Comparison of ENCODE assay signal across 12 mouse cellular contexts in genomic region chr4:141338853-141339252, GRCm38 (mm10). TPM values are rescaled to one million over a fixed set of nuclear protein-coding genes. Genes with fewer than 3 reads are reported as not detected.
DNase-seq lines count a peak whose midpoint lies in the region; ATAC-seq and TF ChIP-seq lines count a peak whose summit lies in the region.
"Had no signal": no experiment of that assay in that cellular context is flagged by ENCODE, and none has a peak within 500 bp of the region (broad histone marks: within the 10 kb centered on the region; RNA-seq: fewer than 3 reads in every experiment).

No protein-coding gene starts in this region.

- no peak for TF ChIP-seq CTCF in midbrain, postnatal 0 days (IDR thresholded peaks at IDR 0.05)

- H3K4me1 ChIP-seq in forebrain, embryonic 10.5 days, result peaks cover 73% of the 10 kb centered on the region
- H3K4me1 ChIP-seq in forebrain, embryonic 12.5 days, result peaks cover 45% of the 10 kb centered on the region
- H3K4me1 ChIP-seq in midbrain, embryonic 11.5 days (ENCODE audit: control insufficient read depth, insufficient read depth, low read length), result peaks cover 44% of the 10 kb centered on the region
- H3K4me1 ChIP-seq in midbrain, postnatal 0 days (ENCODE audit: insufficient read depth, low read length), result 0 out of 2 replicates have a peak, but pooled peaks cover 2% of the 10 kb centered on the region
- H3K4me1 ChIP-seq in limb, embryonic 13.5 days, result peaks cover 56% of the 10 kb centered on the region

- no peaks in the 10 kb centered on the region for H3K9me3 ChIP-seq in forebrain, embryonic 10.5 days
- H3K9me3 ChIP-seq in forebrain, embryonic 12.5 days, result no peaks in the 10 kb centered on the region
- no peaks in the 10 kb centered on the region for H3K9me3 ChIP-seq in midbrain, embryonic 11.5 days (ENCODE audit: control insufficient read depth, low read length)
- H3K9me3 ChIP-seq in midbrain, postnatal 0 days (ENCODE audit: low read length), result no peaks in the 10 kb centered on the region
- no peaks in the 10 kb centered on the region for H3K9me3 ChIP-seq in limb, embryonic 13.5 days
- H3K9me3 ChIP-seq: hindbrain, embryonic 15.5 days had no signal

- no peak overlapping the region for H3K9ac ChIP-seq in forebrain, embryonic 12.5 days
- H3K9ac ChIP-seq in midbrain, embryonic 11.5 days (ENCODE audit: low read length), result peak overlapping the region; percentile 42; the same call in 1 of the 2 replicates
- H3K9ac ChIP-seq in midbrain, postnatal 0 days (replicated peaks; ENCODE audit: low read length, poor library complexity, severe bottlenecking), result no peak overlapping the region
- 0 out of 2 replicates have a peak overlapping the region, but pooled peaks have one; percentile 26 for H3K9ac ChIP-seq in limb, embryonic 13.5 days
- H3K9ac ChIP-seq: hindbrain, embryonic 15.5 days had no signal

- DNase-seq in forebrain, embryonic 10.5 days (ENCODE audit: extremely low spot score, low spot score), result no peak
- DNase-seq in midbrain, embryonic 11.5 days (ENCODE audit: low spot score, missing footprints), result no peak
- no peak for DNase-seq in midbrain, postnatal 0 days (ENCODE audit: low spot score)
- no peak for DNase-seq in gastrocnemius, postnatal 25 days
- DNase-seq in urinary bladder, adult 18-20 months (ENCODE audit: low spot score in 2 of 2), result no peak
- DNase-seq: heart, adult 11 months had no signal

- H3K27ac ChIP-seq in forebrain, embryonic 10.5 days, result peak overlapping the region; percentile 81
- H3K27ac ChIP-seq in forebrain, embryonic 12.5 days, result no peak overlapping the region
- no peak overlapping the region; the same call in 1 of the 2 replicates for H3K27ac ChIP-seq in midbrain, embryonic 11.5 days (ENCODE audit: low read depth, low read length)
- no peak overlapping the region for H3K27ac ChIP-seq in midbrain, postnatal 0 days (ENCODE audit: low read depth, low read length)
- H3K27ac ChIP-seq in limb, embryonic 13.5 days, result peak overlapping the region; percentile 80
- H3K27ac ChIP-seq: hindbrain, embryonic 15.5 days had no signal

- H3K4me2 ChIP-seq in forebrain, embryonic 12.5 days, result no peak overlapping the region
- no peak overlapping the region for H3K4me2 ChIP-seq in midbrain, embryonic 11.5 days
- no peak overlapping the region for H3K4me2 ChIP-seq in midbrain, postnatal 0 days (ENCODE audit: low read depth, low read length, poor library complexity, severe bottlenecking)
- H3K4me2 ChIP-seq in limb, embryonic 13.5 days (replicated peaks), result peak overlapping the region; percentile 33; the same call in 1 of the 2 replicates
- H3K4me2 ChIP-seq: hindbrain, embryonic 15.5 days had no signal

- ATAC-seq in forebrain, embryonic 12.5 days (ENCODE audit: low FRiP score), result no peak
- no peak for ATAC-seq in midbrain, embryonic 11.5 days (ENCODE audit: low FRiP score)
- ATAC-seq in midbrain, postnatal 0 days (ENCODE audit: low FRiP score), result no peak
- ATAC-seq in limb, embryonic 13.5 days (ENCODE audit: low FRiP score, low read depth), result no peak
- ATAC-seq in megakaryocyte, adult 5-6 weeks (ENCODE audit: poor library complexity, severe bottlenecking), result no peak

- peak overlapping the region; percentile 14; the same call in 1 of the 2 replicates for H3K4me3 ChIP-seq in forebrain, embryonic 10.5 days
- no peak overlapping the region for H3K4me3 ChIP-seq in forebrain, embryonic 12.5 days (replicated peaks)
- H3K4me3 ChIP-seq in midbrain, embryonic 11.5 days (ENCODE audit: low read depth, low read length), result no peak overlapping the region
- no peak overlapping the region for H3K4me3 ChIP-seq in midbrain, postnatal 0 days (ENCODE audit: low read depth, low read length)
- no peak overlapping the region for H3K4me3 ChIP-seq in limb, embryonic 13.5 days
- H3K4me3 ChIP-seq: hindbrain, embryonic 15.5 days had no signal

- WGBS in forebrain, embryonic 10.5 days, result 12% methylated on average over 1 of the region's 1 CpGs
- WGBS in forebrain, embryonic 12.5 days, result 17% methylated on average over 1 of the region's 1 CpGs
- WGBS in midbrain, embryonic 11.5 days, result 4% methylated on average over 1 of the region's 1 CpGs
- 36% methylated on average over 1 of the region's 1 CpGs for WGBS in midbrain, postnatal 0 days
- WGBS in limb, embryonic 13.5 days, result 0% methylated on average over 1 of the region's 1 CpGs

- peaks cover 33% of the 10 kb centered on the region for H3K27me3 ChIP-seq in forebrain, embryonic 10.5 days (ENCODE audit: poor library complexity, severe bottlenecking)
- 0 out of 2 replicates have a peak, but pooled peaks cover 3% of the 10 kb centered on the region for H3K27me3 ChIP-seq in forebrain, embryonic 12.5 days
- no peaks in the 10 kb centered on the region for H3K27me3 ChIP-seq in midbrain, embryonic 11.5 days (ENCODE audit: control insufficient read depth, insufficient read depth, low read length)
- no peaks in the 10 kb centered on the region for H3K27me3 ChIP-seq in midbrain, postnatal 0 days (ENCODE audit: insufficient read depth, low read length)
- no peaks in the 10 kb centered on the region for H3K27me3 ChIP-seq in limb, embryonic 13.5 days
- H3K27me3 ChIP-seq: hindbrain, embryonic 15.5 days had no signal

- no peaks in the 10 kb centered on the region for H3K36me3 ChIP-seq in forebrain, embryonic 10.5 days (replicated peaks)
- H3K36me3 ChIP-seq in forebrain, embryonic 12.5 days (replicated peaks), result no peaks in the 10 kb centered on the region
- H3K36me3 ChIP-seq in midbrain, embryonic 11.5 days (ENCODE audit: control insufficient read depth, insufficient read depth, low read length), result no peaks in the 10 kb centered on the region
- no peaks in the 10 kb centered on the region for H3K36me3 ChIP-seq in midbrain, postnatal 0 days (ENCODE audit: insufficient read depth, low read length)
- no peaks in the 10 kb centered on the region for H3K36me3 ChIP-seq in limb, embryonic 13.5 days
- H3K36me3 ChIP-seq: hindbrain, embryonic 15.5 days had no signal

RNA-seq across cellular contexts. Expression of gene Fam131c, which starts 29.2 kb away (rescaled TPM):
- polyA plus RNA-seq in forebrain, embryonic 10.5 days (2016; fragmentation: Nextera tagmentation; extraction: Ambion mirVana), result 0.55 and 0.63 TPM in 2 replicates
- polyA plus RNA-seq in forebrain, embryonic 12.5 days (2016; fragmentation: Nextera tagmentation; extraction: Ambion mirVana), result 1.00 and 1.1 TPM in 2 replicates
- 2.2 and 2.9 TPM in 2 replicates for polyA plus RNA-seq in midbrain, embryonic 11.5 days (2014; fragmentation: Nextera tagmentation; extraction: Ambion mirVana)
- total RNA-seq in midbrain, postnatal 0 days (2014; rRNA removed), result 105 and 119 TPM in 2 replicates
- 56.7 and 60.2 TPM in 2 replicates for polyA plus RNA-seq in midbrain, postnatal 0 days (2015; fragmentation: Nextera tagmentation; extraction: Ambion mirVana)
- 0.65 and 0.91 TPM in 2 replicates for polyA plus RNA-seq in limb, embryonic 13.5 days (2015; fragmentation: Nextera tagmentation; extraction: Ambion mirVana)
- total RNA-seq in gastrocnemius, postnatal 25 days (2021), result under 1 TPM in 1 of 2 experiments, not detected in 1; 0.29 TPM
- not detected in 2 replicates for total RNA-seq in megakaryocyte, adult 5-6 weeks (2015)
- total RNA-seq in megakaryocyte, adult 5-6 weeks (2017), result not detected in 2 replicates

RNA-seq across cellular contexts. Expression of gene Epha2, which starts 37.8 kb away (rescaled TPM):
- polyA plus RNA-seq in forebrain, embryonic 10.5 days (2016; fragmentation: Nextera tagmentation; extraction: Ambion mirVana), result 3.3 and 3.7 TPM in 2 replicates
- 1.9 and 2.0 TPM in 2 replicates for polyA plus RNA-seq in forebrain, embryonic 12.5 days (2016; fragmentation: Nextera tagmentation; extraction: Ambion mirVana)
- 2.2 and 2.5 TPM in 2 replicates for polyA plus RNA-seq in midbrain, embryonic 11.5 days (2014; fragmentation: Nextera tagmentation; extraction: Ambion mirVana)
- 3.1 and 3.2 TPM in 2 replicates for total RNA-seq in midbrain, postnatal 0 days (2014; rRNA removed)
- polyA plus RNA-seq in midbrain, postnatal 0 days (2015; fragmentation: Nextera tagmentation; extraction: Ambion mirVana), result 0.27 and 0.30 TPM in 2 replicates
- polyA plus RNA-seq in limb, embryonic 13.5 days (2015; fragmentation: Nextera tagmentation; extraction: Ambion mirVana), result 2.6 and 3.9 TPM in 2 replicates
- 1 to 10 TPM; 1.3 to 2.0 TPM for total RNA-seq in gastrocnemius, postnatal 25 days (2021)
- 1.1 TPM in 2 replicates for total RNA-seq in megakaryocyte, adult 5-6 weeks (2015)
- total RNA-seq in megakaryocyte, adult 5-6 weeks (2017), result 1.3 and 2.1 TPM in 2 replicates

RNA-seq across cellular contexts. Expression of gene Clcnka, which starts 59.7 kb away (rescaled TPM):
- 0.05 and 0.06 TPM in 2 replicates for polyA plus RNA-seq in forebrain, embryonic 10.5 days (2016; fragmentation: Nextera tagmentation; extraction: Ambion mirVana)
- polyA plus RNA-seq in forebrain, embryonic 12.5 days (2016; fragmentation: Nextera tagmentation; extraction: Ambion mirVana), result not detected in 2 replicates
- polyA plus RNA-seq in midbrain, embryonic 11.5 days (2014; fragmentation: Nextera tagmentation; extraction: Ambion mirVana), result not detected in 2 replicates
- not detected in 2 replicates for total RNA-seq in midbrain, postnatal 0 days (2014; rRNA removed)
- polyA plus RNA-seq in midbrain, postnatal 0 days (2015; fragmentation: Nextera tagmentation; extraction: Ambion mirVana), result 0.07 and 0.12 TPM in 2 replicates
- polyA plus RNA-seq in limb, embryonic 13.5 days (2015; fragmentation: Nextera tagmentation; extraction: Ambion mirVana), result 0.23 and 0.36 TPM in 2 replicates
- under 1 TPM; 0.35 to 0.51 TPM for total RNA-seq in gastrocnemius, postnatal 25 days (2021)
- total RNA-seq in megakaryocyte, adult 5-6 weeks (2015), result not detected in 2 replicates
- total RNA-seq in megakaryocyte, adult 5-6 weeks (2017), result not detected in 2 replicates
- total RNA-seq: left cerebral cortex, postnatal 10 days had no signal
- polyA plus RNA-seq: small intestine, adult 2 months had no signal

Comparison
In these comparisons a context has a peak if more than half of its experiments do, and no peak if none do; other contexts are left out.
1. H3K27ac ChIP-seq: peak in forebrain, embryonic 10.5 days (single experiment) and limb, embryonic 13.5 days (single experiment); none in forebrain, embryonic 12.5 days (single experiment), midbrain, embryonic 11.5 days (single experiment) and midbrain, postnatal 0 days (single experiment).
2. H3K9ac ChIP-seq: peak in midbrain, embryonic 11.5 days (single experiment) and limb, embryonic 13.5 days (single experiment); none in forebrain, embryonic 12.5 days (single experiment) and midbrain, postnatal 0 days (single experiment).
3. RNA of gene Fam131c, which starts 29.2 kb away (polyA plus RNA-seq): 56.7 to 60.2 TPM in midbrain, postnatal 0 days; 2.2 to 2.9 TPM in midbrain, embryonic 11.5 days, 1.00 to 1.1 TPM in forebrain, embryonic 12.5 days, 0.65 to 0.91 TPM in limb, embryonic 13.5 days and 0.55 to 0.63 TPM in forebrain, embryonic 10.5 days; every median in the first group is over 10 times any median in the second.